Mouse (Mus musculus): ENCODE measurements at regions not wholly inside any gene's neighbourhood (a gene's known extent, or its start where the extent isn't known, plus 50 kb on each side); places are given as distances from the start of the nearest gene placed in this dataset.

DNA sequence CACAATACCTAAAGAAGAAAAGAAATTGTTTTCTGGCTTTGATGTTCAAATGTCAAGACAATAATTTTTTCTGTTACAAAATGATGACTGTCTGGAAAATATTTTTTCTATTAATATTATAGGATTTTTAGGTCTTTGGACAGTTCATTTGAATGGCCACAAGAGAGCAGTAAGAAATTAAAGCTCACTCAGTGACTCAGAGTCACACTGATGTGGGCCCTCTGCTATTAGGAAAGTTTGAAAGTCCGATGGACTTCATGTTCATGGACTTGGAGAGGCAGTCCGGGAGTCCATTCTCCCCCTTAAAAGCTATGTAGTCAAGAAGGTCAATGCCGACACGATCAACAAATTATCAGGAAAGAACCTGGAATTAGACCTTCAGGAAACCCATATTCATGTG, 657.0 kb downstream of the Mecom start:
- Histone ChIP-seq H3K4me1 (ENCODE audit: control insufficient read depth, insufficient read depth, low read length) (no peaks in the 10 kb centered on the region), H3K9ac (replicated peaks; ENCODE audit: low read length) (no peak overlapping the region), H3K9me3 (ENCODE audit: control insufficient read depth, low read length) (no peaks in the 10 kb centered on the region), H3K4me3 (replicated peaks; ENCODE audit: low read depth, low read length) (no peak overlapping the region), H3K36me3 (ENCODE audit: control insufficient read depth, insufficient read depth, low read length) (no peaks in the 10 kb centered on the region), H3K27me3 (ENCODE audit: control insufficient read depth, insufficient read depth, low read length) (no peaks in the 10 kb centered on the region), H3K27ac (replicated peaks; ENCODE audit: low read depth, low read length) (no peak overlapping the region), H3K4me2 (ENCODE audit: low read length) (no peak overlapping the region)
- ATAC-seq (ENCODE audit: low FRiP score, low TSS enrichment) (no peak), DNase-seq (peak; percentile 22)
- WGBS, result 87% methylated on average over 4 of the region's 4 CpGs

DNA sequence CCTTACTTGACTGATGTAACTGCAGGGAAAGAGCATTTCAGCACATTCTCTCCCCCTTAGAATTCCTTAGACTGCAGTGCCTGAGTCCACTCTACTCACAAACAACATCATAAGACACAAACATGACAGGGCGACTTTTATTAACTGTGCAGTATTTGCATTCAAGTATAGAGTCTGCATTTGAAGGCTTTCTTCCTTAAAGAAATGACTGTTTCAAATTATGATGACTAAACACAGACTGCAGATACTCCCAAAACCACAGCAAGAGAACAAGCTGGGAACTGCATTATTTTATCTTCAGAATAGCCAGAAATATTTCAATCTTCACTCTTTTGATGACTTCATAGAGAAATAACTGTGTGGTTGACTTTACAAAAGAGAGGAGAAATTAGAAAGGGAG, 657.5 kb downstream of the Mecom start:
- H3K4me2 ChIP-seq (ENCODE audit: low read length), result no peak overlapping the region
- H3K27ac ChIP-seq (replicated peaks; ENCODE audit: low read depth, low read length), result no peak overlapping the region
- H3K36me3 ChIP-seq (ENCODE audit: control insufficient read depth, insufficient read depth, low read length), result no peaks in the 10 kb centered on the region
- H3K4me3 ChIP-seq (replicated peaks; ENCODE audit: low read depth, low read length), result no peak overlapping the region
- no peak overlapping the region for H3K9ac ChIP-seq (replicated peaks; ENCODE audit: low read length)
- no peaks in the 10 kb centered on the region for H3K27me3 ChIP-seq (ENCODE audit: control insufficient read depth, insufficient read depth, low read length)
- no peaks in the 10 kb centered on the region for H3K4me1 ChIP-seq (ENCODE audit: control insufficient read depth, insufficient read depth, low read length)
- WGBS, result 80% methylated on average over 1 of the region's 1 CpGs
- no peak for ATAC-seq (ENCODE audit: low FRiP score, low TSS enrichment)
- no peak for DNase-seq
- no peaks in the 10 kb centered on the region for H3K9me3 ChIP-seq (ENCODE audit: control insufficient read depth, low read length)

GRCm38 (mm10) chr3:29889638-29890037, 658.2 kb downstream of the Mecom start:
- 89% methylated on average over 2 of the region's 2 CpGs for WGBS

GRCm38 (mm10) chr3:29879966-29880365, 667.8 kb downstream of the Mecom start:
- no peak for DNase-seq
- WGBS, result 63% methylated on average over 3 of the region's 3 CpGs
- no peaks in the 10 kb centered on the region for H3K9me3 ChIP-seq (ENCODE audit: control insufficient read depth, low read length)
- H3K4me1 ChIP-seq (ENCODE audit: control insufficient read depth, insufficient read depth, low read length), result no peaks in the 10 kb centered on the region; the same call in 1 of the 2 replicates
- H3K27ac ChIP-seq (replicated peaks; ENCODE audit: low read depth, low read length), result no peak overlapping the region
- H3K27me3 ChIP-seq (ENCODE audit: control insufficient read depth, insufficient read depth, low read length), result no peaks in the 10 kb centered on the region
- H3K36me3 ChIP-seq (ENCODE audit: control insufficient read depth, insufficient read depth, low read length), result no peaks in the 10 kb centered on the region
- H3K4me2 ChIP-seq (ENCODE audit: low read length), result no peak overlapping the region
- no peak for ATAC-seq (ENCODE audit: low FRiP score, low TSS enrichment)
- no peak overlapping the region for H3K4me3 ChIP-seq (replicated peaks; ENCODE audit: low read depth, low read length)
- H3K9ac ChIP-seq (replicated peaks; ENCODE audit: low read length), result no peak overlapping the region

More at GRCm38 (mm10) chr3:29889638-29890037, 658.2 kb downstream of the Mecom start:
- Histone ChIP-seq H3K27ac (replicated peaks; ENCODE audit: low read depth, low read length) (no peak overlapping the region), H3K4me2 (ENCODE audit: low read length) (no peak overlapping the region), H3K27me3 (ENCODE audit: control insufficient read depth, insufficient read depth, low read length) (no peaks in the 10 kb centered on the region), H3K4me3 (replicated peaks; ENCODE audit: low read depth, low read length) (no peak overlapping the region), H3K4me1 (ENCODE audit: control insufficient read depth, insufficient read depth, low read length) (no peaks in the 10 kb centered on the region), H3K9ac (replicated peaks; ENCODE audit: low read length) (no peak overlapping the region), H3K9me3 (ENCODE audit: control insufficient read depth, low read length) (no peaks in the 10 kb centered on the region), H3K36me3 (ENCODE audit: control insufficient read depth, insufficient read depth, low read length) (no peaks in the 10 kb centered on the region)
- DNase-seq, result no peak
- ATAC-seq (ENCODE audit: low FRiP score, low TSS enrichment), result no peak

DNA sequence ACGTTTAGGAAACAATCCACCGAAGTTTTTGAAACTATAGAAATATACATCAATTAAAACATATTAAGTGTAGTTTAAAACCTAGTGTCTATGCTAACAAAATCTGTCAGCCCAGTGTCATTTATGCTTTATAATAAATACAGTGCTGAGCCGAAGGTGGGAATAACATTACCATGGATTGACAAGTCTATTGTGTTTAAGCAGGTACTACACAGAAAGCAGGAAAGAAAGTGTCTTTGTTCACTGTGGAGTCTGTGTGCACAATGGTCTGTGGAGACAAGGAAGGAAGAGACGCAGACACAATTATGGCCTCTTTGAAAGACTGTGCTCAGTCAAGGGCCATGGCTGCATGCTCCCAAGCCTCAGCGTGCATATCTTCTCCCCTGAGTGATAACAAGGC, 672.0 kb downstream of the Mecom start:
- WGBS, result 47% methylated on average over 5 of the region's 5 CpGs
- Histone ChIP-seq H3K27me3 (ENCODE audit: control insufficient read depth, insufficient read depth, low read length) (no peaks in the 10 kb centered on the region), H3K27ac (replicated peaks; ENCODE audit: low read depth, low read length) (no peak overlapping the region), H3K4me1 (ENCODE audit: control insufficient read depth, insufficient read depth, low read length) (no peaks in the 10 kb centered on the region; the same call in 1 of the 2 replicates), H3K4me3 (replicated peaks; ENCODE audit: low read depth, low read length) (no peak overlapping the region), H3K9me3 (ENCODE audit: control insufficient read depth, low read length) (no peaks in the 10 kb centered on the region), H3K9ac (replicated peaks; ENCODE audit: low read length) (no peak overlapping the region), H3K4me2 (ENCODE audit: low read length) (no peak overlapping the region), H3K36me3 (ENCODE audit: control insufficient read depth, insufficient read depth, low read length) (no peaks in the 10 kb centered on the region)
- ATAC-seq (ENCODE audit: low FRiP score, low TSS enrichment), result no peak
- DNase-seq, result no peak

DNA sequence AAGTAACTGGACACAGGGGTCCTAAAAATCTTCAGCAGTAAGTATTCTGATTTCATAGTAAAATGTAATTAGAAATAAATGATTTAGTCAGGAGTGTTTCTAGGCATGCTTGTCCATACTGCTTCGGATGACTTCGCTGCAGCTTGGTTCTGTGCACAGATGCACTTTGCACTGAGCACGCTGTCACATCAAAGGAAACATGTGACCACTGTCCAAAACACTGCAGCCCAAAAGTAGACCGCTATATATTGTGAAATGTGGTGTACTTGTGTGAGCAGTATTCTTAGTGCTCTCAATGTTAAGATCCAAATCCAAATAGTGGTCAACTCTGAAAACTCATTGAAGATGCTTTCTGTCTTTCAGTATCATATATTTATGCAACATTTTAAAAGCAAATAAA, 685.4 kb downstream of the Mecom start:
- no peak overlapping the region for H3K9ac ChIP-seq (replicated peaks; ENCODE audit: low read length)
- DNase-seq, result no peak
- WGBS, result 89% methylated on average over 4 of the region's 4 CpGs
- no peaks in the 10 kb centered on the region for H3K36me3 ChIP-seq (ENCODE audit: control insufficient read depth, insufficient read depth, low read length)
- H3K4me3 ChIP-seq (replicated peaks; ENCODE audit: low read depth, low read length), result no peak overlapping the region
- H3K27me3 ChIP-seq (ENCODE audit: control insufficient read depth, insufficient read depth, low read length), result no peaks in the 10 kb centered on the region
- H3K27ac ChIP-seq (replicated peaks; ENCODE audit: low read depth, low read length), result no peak overlapping the region
- H3K4me2 ChIP-seq (ENCODE audit: low read length), result no peak overlapping the region
- ATAC-seq (ENCODE audit: low FRiP score, low TSS enrichment), result no peak
- H3K9me3 ChIP-seq (ENCODE audit: control insufficient read depth, low read length), result no peaks in the 10 kb centered on the region
- H3K4me1 ChIP-seq (ENCODE audit: control insufficient read depth, insufficient read depth, low read length), result no peaks in the 10 kb centered on the region

GRCm38 (mm10) chr3:29852465-29852864, 695.3 kb downstream of the Mecom start:
- no peak for DNase-seq
- H3K9ac ChIP-seq (replicated peaks; ENCODE audit: low read length), result no peak overlapping the region
- H3K4me1 ChIP-seq (ENCODE audit: control insufficient read depth, insufficient read depth, low read length), result no peaks in the 10 kb centered on the region
- H3K27ac ChIP-seq (replicated peaks; ENCODE audit: low read depth, low read length), result no peak overlapping the region
- no peak overlapping the region for H3K4me3 ChIP-seq (replicated peaks; ENCODE audit: low read depth, low read length)
- no peaks in the 10 kb centered on the region for H3K36me3 ChIP-seq (ENCODE audit: control insufficient read depth, insufficient read depth, low read length)
- no peak overlapping the region for H3K4me2 ChIP-seq (ENCODE audit: low read length)
- ATAC-seq (ENCODE audit: low FRiP score, low TSS enrichment), result no peak
- no peaks in the 10 kb centered on the region for H3K9me3 ChIP-seq (ENCODE audit: control insufficient read depth, low read length)
- 4% methylated on average over 3 of the region's 3 CpGs for WGBS
- H3K27me3 ChIP-seq (ENCODE audit: control insufficient read depth, insufficient read depth, low read length), result no peaks in the 10 kb centered on the region

- Histone ChIP-seq H3K4me1 (ENCODE audit: control insufficient read depth, insufficient read depth, low read length) (no peaks in the 10 kb centered on the region), H3K27ac (replicated peaks; ENCODE audit: low read depth, low read length) (no peak overlapping the region), H3K4me2 (ENCODE audit: low read length) (no peak overlapping the region), H3K9me3 (ENCODE audit: control insufficient read depth, low read length) (no peaks in the 10 kb centered on the region), H3K36me3 (ENCODE audit: control insufficient read depth, insufficient read depth, low read length) (no peaks in the 10 kb centered on the region), H3K9ac (replicated peaks; ENCODE audit: low read length) (no peak overlapping the region), H3K27me3 (ENCODE audit: control insufficient read depth, insufficient read depth, low read length) (no peaks in the 10 kb centered on the region), H3K4me3 (replicated peaks; ENCODE audit: low read depth, low read length) (no peak overlapping the region)
- DNase-seq, result no peak
- WGBS, result 88% methylated on average over 4 of the region's 4 CpGs
- no peak for ATAC-seq (ENCODE audit: low FRiP score, low TSS enrichment)
Observed at GRCm38 (mm10) chr3:29835432-29835831, 712.4 kb downstream of the Mecom start.

DNA sequence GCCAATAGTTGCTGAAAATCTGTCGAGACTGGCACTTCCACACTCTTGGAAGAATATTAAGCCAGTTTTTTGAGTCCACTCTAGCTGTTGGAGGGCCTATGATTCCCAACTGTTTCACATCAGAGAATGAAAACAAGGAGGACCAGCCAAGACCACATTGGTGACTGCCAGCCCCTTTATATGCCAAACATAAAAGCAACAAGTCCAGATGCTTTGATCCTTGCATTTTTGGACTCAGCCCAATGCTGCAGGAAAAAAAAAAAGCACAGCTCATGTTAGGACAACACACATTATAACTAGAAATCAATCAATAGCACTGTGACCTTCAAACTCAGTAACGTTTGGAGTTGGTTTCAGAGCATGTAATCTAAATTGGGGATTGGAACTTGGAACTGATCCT, 712.9 kb downstream of the Mecom start:
- Histone ChIP-seq H3K4me1 (ENCODE audit: control insufficient read depth, insufficient read depth, low read length) (no peaks in the 10 kb centered on the region), H3K27ac (replicated peaks; ENCODE audit: low read depth, low read length) (no peak overlapping the region), H3K27me3 (ENCODE audit: control insufficient read depth, insufficient read depth, low read length) (no peaks in the 10 kb centered on the region), H3K9ac (replicated peaks; ENCODE audit: low read length) (no peak overlapping the region), H3K36me3 (ENCODE audit: control insufficient read depth, insufficient read depth, low read length) (no peaks in the 10 kb centered on the region), H3K9me3 (ENCODE audit: control insufficient read depth, low read length) (no peaks in the 10 kb centered on the region), H3K4me3 (replicated peaks; ENCODE audit: low read depth, low read length) (no peak overlapping the region), H3K4me2 (ENCODE audit: low read length) (no peak overlapping the region)
- 61% methylated on average over 2 of the region's 2 CpGs for WGBS
- no peak for DNase-seq
- ATAC-seq (ENCODE audit: low FRiP score, low TSS enrichment), result no peak
